In the genomic region with DNA sequence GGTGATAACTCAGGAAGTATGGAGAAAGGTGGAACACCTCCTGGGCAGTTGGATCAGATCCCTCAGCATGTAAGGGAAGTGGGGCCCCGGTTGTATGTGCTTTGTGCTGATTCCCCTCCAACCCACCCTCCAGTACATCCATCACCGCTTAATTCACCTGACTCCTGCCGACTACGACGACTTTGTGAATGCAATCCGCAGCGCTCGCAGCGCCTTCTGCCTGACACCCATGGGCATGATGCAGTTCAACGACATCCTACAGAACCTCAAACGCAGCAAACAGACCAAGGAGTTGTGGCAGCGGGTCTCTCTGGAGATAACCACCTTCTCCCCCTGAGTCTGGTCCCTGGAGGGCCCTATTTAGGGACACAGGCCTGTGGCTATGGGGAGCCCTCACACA, we compare ENCODE assay signal across 28 mouse cellular contexts.
"Had no signal": no experiment of that assay in that cellular context is flagged by ENCODE, and none has a peak within 500 bp of the region (broad histone marks: within the 10 kb centered on the region; RNA-seq: fewer than 3 reads in every experiment).

No protein-coding gene starts in this region.

- H3K27ac ChIP-seq: limb, embryonic 10.5 days; limb, embryonic 12.5 days; limb, embryonic 13.5 days; limb, embryonic 15.5 days; liver, embryonic 12.5 days; liver, embryonic 13.5 days; liver, embryonic 14.5 days; liver, embryonic 15.5 days; lung, embryonic 15.5 days; macrophage; midbrain, embryonic 10.5 days; midbrain, embryonic 12.5 days; midbrain, embryonic 13.5 days; midbrain, embryonic 15.5 days had no signal

- H3K9ac ChIP-seq: limb, embryonic 12.5 days; limb, embryonic 13.5 days; limb, embryonic 15.5 days; liver, embryonic 12.5 days; liver, embryonic 13.5 days; liver, embryonic 14.5 days; liver, embryonic 15.5 days; liver, postnatal 0 days; lung, embryonic 14.5 days; lung, embryonic 15.5 days; midbrain, embryonic 12.5 days; midbrain, embryonic 13.5 days; midbrain, embryonic 15.5 days had no signal

- H3K27me3 ChIP-seq: limb, embryonic 12.5 days; limb, embryonic 13.5 days; limb, embryonic 15.5 days; liver, embryonic 12.5 days; liver, embryonic 13.5 days; liver, embryonic 15.5 days; lung, embryonic 15.5 days; megakaryocyte, embryonic 14.5 days; midbrain, embryonic 12.5 days; midbrain, embryonic 13.5 days; midbrain, embryonic 15.5 days had no signal

- H3K4me3 ChIP-seq: limb, embryonic 10.5 days; limb, embryonic 12.5 days; limb, embryonic 13.5 days; limb, embryonic 15.5 days; liver, embryonic 12.5 days; liver, embryonic 13.5 days; liver, embryonic 15.5 days; lung, embryonic 15.5 days; megakaryocyte, embryonic 14.5 days; midbrain, embryonic 10.5 days; midbrain, embryonic 12.5 days; midbrain, embryonic 13.5 days; midbrain, embryonic 15.5 days; myocyte had no signal

- ATAC-seq: liver, embryonic 12.5 days; liver, postnatal 0 days; midbrain, embryonic 16.5 days had no signal

- H3K9me3 ChIP-seq: limb, embryonic 10.5 days; limb, embryonic 12.5 days; limb, embryonic 13.5 days; limb, embryonic 15.5 days; liver, embryonic 12.5 days; liver, embryonic 13.5 days; liver, embryonic 15.5 days; lung, embryonic 15.5 days; megakaryocyte, embryonic 14.5 days; midbrain, embryonic 10.5 days; midbrain, embryonic 12.5 days; midbrain, embryonic 13.5 days; midbrain, embryonic 15.5 days had no signal

- DNase-seq: left cerebral cortex, postnatal 4 days; liver; liver, embryonic 13.5 days; liver, postnatal 0 days; lung, adult 18-20 months; lung, adult 2 months; lung, embryonic 14.5 days; lung, postnatal 10 days; lung, postnatal 14 days; lung, postnatal 36 days; lung, postnatal 4 days; midbrain, embryonic 14.5 days had no signal

- H3K4me1 ChIP-seq: limb, embryonic 12.5 days; limb, embryonic 13.5 days; lung, embryonic 15.5 days; midbrain, embryonic 10.5 days; midbrain, embryonic 12.5 days; midbrain, embryonic 13.5 days; midbrain, embryonic 15.5 days had no signal
